Comparison of ENCODE assay signal across 10 mouse cellular contexts in the genomic region with DNA sequence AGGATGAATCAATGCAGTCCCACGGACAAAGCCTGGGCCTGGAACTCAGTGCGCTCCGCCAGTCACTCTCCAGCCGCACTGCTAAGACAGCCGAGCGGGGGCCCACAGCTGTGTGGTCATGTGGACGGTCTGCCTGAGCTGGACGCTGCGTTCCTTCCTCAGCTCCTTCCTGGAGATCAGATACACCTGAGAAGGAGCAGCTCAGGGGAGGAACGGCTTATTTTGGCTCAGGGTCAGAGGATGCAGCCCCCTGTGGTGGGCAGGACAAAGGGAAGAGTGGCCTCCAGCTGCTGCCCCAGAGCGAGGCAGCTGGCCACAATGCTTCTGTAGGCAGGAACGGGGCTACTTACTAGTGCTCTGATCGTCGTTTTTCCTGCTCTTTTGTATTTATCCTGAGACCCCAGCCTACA. TPM values are rescaled to one million over a fixed set of nuclear protein-coding genes. Genes with fewer than 3 reads are reported as not detected.
DNase-seq lines count a peak whose midpoint lies in the region; ATAC-seq and TF ChIP-seq lines count a peak whose summit lies in the region.
"Had no signal": no experiment of that assay in that cellular context is flagged by ENCODE, and none has a peak within 500 bp of the region (broad histone marks: within the 10 kb centered on the region; RNA-seq: fewer than 3 reads in every experiment).

No protein-coding gene starts in this region.

- H3K9ac ChIP-seq in heart, embryonic 12.5 days = peak overlapping the region; percentile 67
- no peak overlapping the region for H3K9ac ChIP-seq in heart, adult 2 months (ENCODE audit: low read depth, low read length)
- H3K9ac ChIP-seq in forebrain, postnatal 0 days = 0 out of 2 replicates have a peak overlapping the region, but pooled peaks have one; percentile 11

- no peaks in the 10 kb centered on the region for H3K27me3 ChIP-seq in heart, embryonic 12.5 days (replicated peaks)
- H3K27me3 ChIP-seq in heart, adult 2 months (ENCODE audit: control insufficient read depth, insufficient read depth, low read length) = no peaks in the 10 kb centered on the region
- no peaks in the 10 kb centered on the region for H3K27me3 ChIP-seq in forebrain, postnatal 0 days (ENCODE audit: insufficient read depth, low read length)
- H3K27me3 ChIP-seq in midbrain, embryonic 10.5 days (ENCODE audit: low read depth, poor library complexity, severe bottlenecking) = 0 out of 2 replicates have a peak, but pooled peaks cover 6% of the 10 kb centered on the region
- H3K27me3 ChIP-seq: CH12.LX had no signal

- H3K36me3 ChIP-seq in heart, embryonic 12.5 days = no peaks in the 10 kb centered on the region
- no peaks in the 10 kb centered on the region for H3K36me3 ChIP-seq in heart, adult 2 months (ENCODE audit: control insufficient read depth, insufficient read depth, low read length)
- H3K36me3 ChIP-seq in forebrain, postnatal 0 days (ENCODE audit: insufficient read depth) = no peaks in the 10 kb centered on the region
- peaks cover 3% of the 10 kb centered on the region for H3K36me3 ChIP-seq in midbrain, embryonic 10.5 days

- peak overlapping the region; percentile 75 for H3K4me2 ChIP-seq in heart, embryonic 12.5 days
- H3K4me2 ChIP-seq in forebrain, postnatal 0 days (ENCODE audit: low read depth) = peak overlapping the region; percentile 11

- H3K27ac ChIP-seq in heart, embryonic 12.5 days (ENCODE audit: poor library complexity, severe bottlenecking) = no peak overlapping the region
- H3K27ac ChIP-seq in heart, adult 2 months = no peak overlapping the region
- no peak overlapping the region for H3K27ac ChIP-seq in forebrain, postnatal 0 days (ENCODE audit: low read depth, low read length)
- H3K27ac ChIP-seq in midbrain, embryonic 10.5 days (replicated peaks) = peak overlapping the region; percentile 69

- no peak for TF ChIP-seq EP300 in heart, adult 2 months (IDR thresholded peaks at IDR 0.05; ENCODE audit: insufficient read depth, low read depth, low read length)

- intact Hi-C loops in heart, adult 2 months (cut with DNase I) = no loop called here
- intact Hi-C loops in gastrocnemius, postnatal 36 days (cut with DNase I) = no loop called here

- no peak for TF ChIP-seq CTCF in heart, adult 2 months (IDR thresholded peaks at IDR 0.05)
- TF ChIP-seq CTCF in forebrain, postnatal 0 days (IDR thresholded peaks at IDR 0.05; ENCODE audit: low read depth) = no peak

- no peaks in the 10 kb centered on the region for H3K9me3 ChIP-seq in heart, embryonic 12.5 days (replicated peaks)
- H3K9me3 ChIP-seq in forebrain, postnatal 0 days (ENCODE audit: low read length) = no peaks in the 10 kb centered on the region
- no peaks in the 10 kb centered on the region for H3K9me3 ChIP-seq in midbrain, embryonic 10.5 days (replicated peaks)

- no peak for DNase-seq in heart, adult 2 months
- peak; percentile 66 for DNase-seq in R1 (ENCODE audit: low read depth, low spot score)
- DNase-seq in forebrain, postnatal 0 days = peak; percentile 13
- DNase-seq in midbrain, embryonic 10.5 days (ENCODE audit: low spot score) = peak; percentile 54
- no peak for DNase-seq in thymus, postnatal 4 days
- no peak for DNase-seq in frontal cortex, postnatal 25 days (ENCODE audit: low spot score in 2 of 2)
- no peak for DNase-seq in gastrocnemius, postnatal 36 days
- DNase-seq: cerebellum, adult 9-10 months had no signal

- H3K4me1 ChIP-seq in heart, embryonic 12.5 days (replicated peaks) = peaks cover 15% of the 10 kb centered on the region
- peaks cover 5% of the 10 kb centered on the region; the same call in 1 of the 2 replicates for H3K4me1 ChIP-seq in heart, adult 2 months (ENCODE audit: control insufficient read depth, insufficient read depth, low read length)
- H3K4me1 ChIP-seq in forebrain, postnatal 0 days (ENCODE audit: insufficient read depth) = 0 out of 2 replicates have a peak, but pooled peaks cover 5% of the 10 kb centered on the region
- H3K4me1 ChIP-seq in midbrain, embryonic 10.5 days = peaks cover 21% of the 10 kb centered on the region

- no peak for TF ChIP-seq POLR2A in heart, adult 2 months (IDR thresholded peaks at IDR 0.05; ENCODE audit: insufficient read depth, low read depth, low read length)

- 0 out of 2 replicates have a peak, but pooled peaks have one; percentile 39 for ATAC-seq in heart, embryonic 12.5 days (ENCODE audit: insufficient number of reproducible peaks, low FRiP score)
- peak; percentile 60 for ATAC-seq in forebrain, postnatal 0 days

- no peaks in the 10 kb centered on the region for H3K79me2 ChIP-seq in heart, adult 2 months (replicated peaks; ENCODE audit: control insufficient read depth, insufficient read depth, low read length)

- peak overlapping the region; percentile 37 for H3K4me3 ChIP-seq in heart, embryonic 12.5 days
- no peak overlapping the region for H3K4me3 ChIP-seq in heart, adult 2 months
- H3K4me3 ChIP-seq in forebrain, postnatal 0 days (ENCODE audit: low read depth, low read length) = no peak overlapping the region
- H3K4me3 ChIP-seq in midbrain, embryonic 10.5 days = peak overlapping the region; percentile 40

- WGBS in heart, embryonic 12.5 days = 5% methylated on average over 14 of the region's 14 CpGs
- 37% methylated on average over 14 of the region's 14 CpGs for WGBS in heart, adult 2 months
- 11% methylated on average over 14 of the region's 14 CpGs for WGBS in forebrain, postnatal 0 days
- WGBS in midbrain, embryonic 10.5 days = 3% methylated on average over 14 of the region's 14 CpGs

RNA-seq across cellular contexts. Expression of a gene that starts 51.0 kb away (rescaled TPM):
- 9.2 and 10.0 TPM in 2 replicates for polyA plus RNA-seq in heart, embryonic 12.5 days (2016; fragmentation: Nextera tagmentation; extraction: Ambion mirVana)
- 1 to 10 TPM; 4.8 to 7.3 TPM for total RNA-seq in heart, adult 2 months (2021)
- polyA plus RNA-seq in heart, adult 2 months (2012; rRNA removed) = 3.0 and 6.6 TPM in 2 replicates
- total RNA-seq in forebrain, postnatal 0 days (2014; rRNA removed) = 7.3 and 7.6 TPM in 2 replicates
- 3.3 and 4.1 TPM in 2 replicates for polyA plus RNA-seq in forebrain, postnatal 0 days (2015; fragmentation: Nextera tagmentation; extraction: Ambion mirVana)
- 15.7 and 17.3 TPM in 2 replicates for polyA plus RNA-seq in midbrain, embryonic 10.5 days (2016; fragmentation: Nextera tagmentation; extraction: Ambion mirVana)
- 1 to 10 TPM; 2.5 to 2.9 TPM for total RNA-seq in gastrocnemius, postnatal 36 days (2021)

Comparison
In these comparisons a context has a peak if more than half of its experiments do, and no peak if none do; other contexts are left out.
1. H3K4me3 ChIP-seq: peak in heart, embryonic 12.5 days (single experiment) and midbrain, embryonic 10.5 days (single experiment); none in heart, adult 2 months (single experiment) and forebrain, postnatal 0 days (single experiment).
2. DNase-seq: peak in R1 (single experiment), forebrain, postnatal 0 days (single experiment) and midbrain, embryonic 10.5 days (single experiment); none in heart, adult 2 months (0 of 2), thymus, postnatal 4 days (single experiment), frontal cortex, postnatal 25 days (0 of 2) and gastrocnemius, postnatal 36 days (0 of 2).